Mouse (Mus musculus) embryo, embryonic 10.5 days (tissue): Measurements from ENCODE around the gene Dusp7.

Experiments
- DNase-seq: peaks from one replicate; pipeline ENCODE4 v3.0.0-alpha.2; 2015; ENCODE audit warnings: low spot score

The Dusp7 gene

GRCm38 (mm10) chr9:106368112-106368717 is at the start of gene Dusp7:
Dusp7 (plus strand) TSS chr9:106368632.
- DNase-seq = peak; percentile 86

- peak; percentile 34 for DNase-seq
Observed at GRCm38 (mm10) chr9:106319095-106319494, 49.3 kb upstream of the Dusp7 start.

- no peak for DNase-seq
Observed at GRCm38 (mm10) chr9:106322497-106322896, 45.9 kb upstream of the Dusp7 start.

GRCm38 (mm10) chr9:106326241-106326640 is 42.2 kb upstream of the Dusp7 start:
- DNase-seq = no peak

GRCm38 (mm10) chr9:106327125-106327809 is 41.2 kb upstream of the Dusp7 start:
- no peak for DNase-seq

- no peak for DNase-seq
Observed at GRCm38 (mm10) chr9:106328068-106328610, 40.3 kb upstream of the Dusp7 start.

GRCm38 (mm10) chr9:106328772-106329511 is 39.5 kb upstream of the Dusp7 start:
- DNase-seq = no peak

GRCm38 (mm10) chr9:106332746-106333145 is 35.7 kb upstream of the Dusp7 start:
- no peak for DNase-seq

- no peak for DNase-seq
Observed at GRCm38 (mm10) chr9:106337620-106338019, 30.8 kb upstream of the Dusp7 start.

GRCm38 (mm10) chr9:106338462-106339172 is 29.8 kb upstream of the Dusp7 start:
- DNase-seq = peak; percentile 71

- no peak for DNase-seq
Observed at GRCm38 (mm10) chr9:106339173-106339558, 29.3 kb upstream of the Dusp7 start.

- no peak for DNase-seq
Observed at GRCm38 (mm10) chr9:106339730-106340129, 28.7 kb upstream of the Dusp7 start.

- peak; percentile 64 for DNase-seq
Observed at GRCm38 (mm10) chr9:106340501-106341312, 27.7 kb upstream of the Dusp7 start.

GRCm38 (mm10) chr9:106341313-106341686 is 27.1 kb upstream of the Dusp7 start:
- DNase-seq = no peak

- DNase-seq = no peak
Observed at GRCm38 (mm10) chr9:106342573-106342972, 25.9 kb upstream of the Dusp7 start.

- DNase-seq = no peak
Observed at GRCm38 (mm10) chr9:106345167-106345566, 23.3 kb upstream of the Dusp7 start.

GRCm38 (mm10) chr9:106345630-106346029 is 22.8 kb upstream of the Dusp7 start:
- no peak for DNase-seq

- DNase-seq = no peak
Observed at GRCm38 (mm10) chr9:106348281-106348680, 20.2 kb upstream of the Dusp7 start.

- DNase-seq = no peak
Observed at GRCm38 (mm10) chr9:106349075-106349474, 19.4 kb upstream of the Dusp7 start.

- no peak for DNase-seq
Observed at GRCm38 (mm10) chr9:106351178-106351577, 17.3 kb upstream of the Dusp7 start.

- DNase-seq = no peak
Observed at GRCm38 (mm10) chr9:106353779-106354178, 14.7 kb upstream of the Dusp7 start.
